Comparison of ENCODE assay signal across 13 mouse cellular contexts in the genomic region with DNA sequence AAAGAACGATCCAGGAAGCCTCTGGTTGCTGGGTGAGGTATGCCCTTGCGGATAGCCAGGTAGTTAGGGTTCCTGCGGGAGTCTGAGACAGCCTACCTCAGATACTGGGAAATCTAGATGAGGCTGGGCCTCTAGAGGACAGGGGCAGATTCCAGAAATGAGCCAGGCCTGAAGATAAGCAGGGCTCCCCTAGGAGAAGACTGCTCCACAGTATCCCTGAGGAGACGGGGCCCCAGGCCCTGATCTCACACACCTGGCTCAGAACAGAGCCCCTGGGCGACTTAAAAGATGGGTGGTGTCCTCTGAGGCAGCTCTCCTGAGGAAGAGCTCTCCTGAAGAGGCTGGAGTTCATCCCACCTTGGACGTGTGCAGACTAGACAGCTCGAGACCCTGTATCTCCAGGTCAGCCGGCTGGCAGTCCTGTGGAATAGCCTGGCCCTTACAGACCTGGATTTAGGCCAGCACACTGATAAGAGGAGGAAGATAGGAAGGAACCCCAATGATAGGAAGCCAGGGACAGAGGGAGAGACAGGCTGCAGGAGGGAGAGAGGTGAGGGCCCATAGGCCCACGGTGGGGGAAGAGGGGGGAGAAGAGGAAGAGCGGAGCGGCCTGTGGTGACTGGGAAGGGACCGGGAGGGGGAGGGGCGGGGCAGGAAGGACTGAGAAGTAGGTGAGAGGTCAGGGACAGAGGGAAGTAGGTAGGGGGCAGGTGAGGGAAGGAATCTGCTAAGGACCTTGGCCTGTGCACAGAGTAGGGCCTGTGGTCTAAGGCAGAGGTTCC.
DNase-seq lines count a peak whose midpoint lies in the region; ATAC-seq lines count a peak whose summit lies in the region.
"Had no signal": no experiment of that assay in that cellular context is flagged by ENCODE, and none has a peak within 500 bp of the region (broad histone marks: within the 10 kb centered on the region; RNA-seq: fewer than 3 reads in every experiment).

No protein-coding gene starts in this region.

- ATAC-seq in forebrain, embryonic 12.5 days (ENCODE audit: low FRiP score) = no peak
- no peak for ATAC-seq in lung, embryonic 15.5 days (ENCODE audit: borderline replicate concordance, extremely low read depth, low FRiP score, low TSS enrichment)
- no peak for ATAC-seq in neural tube, embryonic 15.5 days (ENCODE audit: low FRiP score)
- ATAC-seq: Patski had no signal

- H3K4me3 ChIP-seq in forebrain, embryonic 10.5 days = no peak overlapping the region
- H3K4me3 ChIP-seq in forebrain, embryonic 12.5 days (replicated peaks) = no peak overlapping the region
- H3K4me3 ChIP-seq in lung, embryonic 15.5 days = no peak overlapping the region
- H3K4me3 ChIP-seq in limb, embryonic 10.5 days = no peak overlapping the region
- H3K4me3 ChIP-seq in neural tube, embryonic 15.5 days (replicated peaks) = no peak overlapping the region
- H3K4me3 ChIP-seq: erythroblast, embryonic 14.5 days; left cerebral cortex, adult 2 months had no signal

- 51% methylated on average over 13 of the region's 13 CpGs for WGBS in forebrain, embryonic 10.5 days
- WGBS in forebrain, embryonic 12.5 days = 46% methylated on average over 13 of the region's 13 CpGs
- WGBS in lung, embryonic 15.5 days = 44% methylated on average over 13 of the region's 13 CpGs
- WGBS in limb, embryonic 10.5 days = 40% methylated on average over 12 of the region's 13 CpGs
- WGBS in neural tube, embryonic 15.5 days = 61% methylated on average over 13 of the region's 13 CpGs

- H3K4me1 ChIP-seq in forebrain, embryonic 10.5 days = peaks cover 58% of the 10 kb centered on the region
- peaks cover 31% of the 10 kb centered on the region for H3K4me1 ChIP-seq in forebrain, embryonic 12.5 days
- peaks cover 77% of the 10 kb centered on the region for H3K4me1 ChIP-seq in lung, embryonic 15.5 days
- H3K4me1 ChIP-seq in limb, embryonic 10.5 days = peaks cover 76% of the 10 kb centered on the region
- H3K4me1 ChIP-seq in neural tube, embryonic 15.5 days = peaks cover 34% of the 10 kb centered on the region

- no peak overlapping the region for H3K4me2 ChIP-seq in forebrain, embryonic 12.5 days
- no peak overlapping the region for H3K4me2 ChIP-seq in lung, embryonic 15.5 days
- 0 out of 2 replicates have a peak overlapping the region, but pooled peaks have one; percentile 6 for H3K4me2 ChIP-seq in neural tube, embryonic 15.5 days

- no peaks in the 10 kb centered on the region for H3K9me3 ChIP-seq in forebrain, embryonic 10.5 days
- H3K9me3 ChIP-seq in forebrain, embryonic 12.5 days = no peaks in the 10 kb centered on the region
- no peaks in the 10 kb centered on the region for H3K9me3 ChIP-seq in lung, embryonic 15.5 days
- H3K9me3 ChIP-seq in limb, embryonic 10.5 days (replicated peaks) = no peaks in the 10 kb centered on the region
- H3K9me3 ChIP-seq in neural tube, embryonic 15.5 days (replicated peaks) = no peaks in the 10 kb centered on the region

- no peak for DNase-seq in forebrain, embryonic 10.5 days (ENCODE audit: extremely low spot score, low spot score)
- DNase-seq in lung, postnatal 4 days = no peak
- DNase-seq in limb, embryonic 10.5 days (ENCODE audit: low spot score) = no peak
- no peak for DNase-seq in left cerebral cortex, postnatal 36 days (ENCODE audit: low spot score in 2 of 2)
- no peak for DNase-seq in adrenal gland, postnatal 14 days
- DNase-seq: cerebellum, postnatal 25 days; kidney, postnatal 14 days had no signal

- intact Hi-C loops in left cerebral cortex, postnatal 36 days (cut with DNase I) = no loop called here

- H3K27ac ChIP-seq in forebrain, embryonic 10.5 days = 0 out of 2 replicates have a peak overlapping the region, but pooled peaks have one; percentile 32
- no peak overlapping the region for H3K27ac ChIP-seq in forebrain, embryonic 12.5 days
- H3K27ac ChIP-seq in lung, embryonic 15.5 days = peak overlapping the region; percentile 20; the same call in 1 of the 2 replicates
- peak overlapping the region; percentile 56; the same call in 1 of the 2 replicates for H3K27ac ChIP-seq in limb, embryonic 10.5 days
- H3K27ac ChIP-seq in neural tube, embryonic 15.5 days (replicated peaks) = no peak overlapping the region
- H3K27ac ChIP-seq: left cerebral cortex, adult 2 months had no signal

- no peaks in the 10 kb centered on the region for H3K36me3 ChIP-seq in forebrain, embryonic 10.5 days (replicated peaks)
- no peaks in the 10 kb centered on the region for H3K36me3 ChIP-seq in forebrain, embryonic 12.5 days (replicated peaks)
- H3K36me3 ChIP-seq in lung, embryonic 15.5 days = no peaks in the 10 kb centered on the region
- no peaks in the 10 kb centered on the region for H3K36me3 ChIP-seq in limb, embryonic 10.5 days
- H3K36me3 ChIP-seq in neural tube, embryonic 15.5 days = no peaks in the 10 kb centered on the region

- H3K27me3 ChIP-seq in forebrain, embryonic 10.5 days (ENCODE audit: poor library complexity, severe bottlenecking) = peaks cover 81% of the 10 kb centered on the region
- peaks cover 47% of the 10 kb centered on the region for H3K27me3 ChIP-seq in forebrain, embryonic 12.5 days
- H3K27me3 ChIP-seq in lung, embryonic 15.5 days = no peaks in the 10 kb centered on the region
- peaks cover 78% of the 10 kb centered on the region for H3K27me3 ChIP-seq in limb, embryonic 10.5 days (ENCODE audit: low read depth, poor library complexity, severe bottlenecking)
- H3K27me3 ChIP-seq in neural tube, embryonic 15.5 days (replicated peaks) = peaks cover 25% of the 10 kb centered on the region
- H3K27me3 ChIP-seq: Patski had no signal

- H3K9ac ChIP-seq in forebrain, embryonic 12.5 days = no peak overlapping the region
- no peak overlapping the region for H3K9ac ChIP-seq in lung, embryonic 15.5 days
- no peak overlapping the region for H3K9ac ChIP-seq in neural tube, embryonic 15.5 days (replicated peaks)

Comparison
In these comparisons a context has a peak if more than half of its experiments do, and no peak if none do; other contexts are left out.
1. H3K27ac ChIP-seq: peak in forebrain, embryonic 10.5 days (single experiment), lung, embryonic 15.5 days (single experiment) and limb, embryonic 10.5 days (single experiment); none in forebrain, embryonic 12.5 days (single experiment) and neural tube, embryonic 15.5 days (single experiment).